Mouse (Mus musculus) heart, embryonic 16.5 days (tissue): ENCODE data around the gene Inpp5e. TPM values are rescaled to one million over a fixed set of nuclear protein-coding genes. Genes with fewer than 3 reads are reported as not detected.

Experiments used
- ATAC-seq: fragments of 200-750 bp; cut with Nextera tagmentation; replicated peaks from 2 replicates; pipeline ENCODE4 v1.8.0; 2017; ENCODE audit warnings: moderate number of reproducible peaks; ENCODE audit not compliant: insufficient read depth, low FRiP score; ENCODE audit errors: extremely low read depth
- H3K27ac ChIP-seq: fragments of 300-500 bp; sonication (generic); 2 replicates; pipeline ENCODE4 v1.5.1; 2014; ENCODE audit warnings: mild to moderate bottlenecking, low read length, control low read depth, moderate library complexity
- H3K27me3 ChIP-seq: fragments of 300-500 bp; sonication (generic); 2 replicates; pipeline ENCODE4 v1.6.1; 2014; ENCODE audit warnings: low read length, mixed read lengths; ENCODE audit not compliant: control insufficient read depth, insufficient read depth
- H3K36me3 ChIP-seq: fragments of 300-500 bp; sonication (generic); 2 replicates; pipeline ENCODE4 v1.6.1; 2014; ENCODE audit not compliant: control insufficient read depth, insufficient read depth
- H3K4me1 ChIP-seq: fragments of 300-500 bp; sonication (generic); 2 replicates; pipeline ENCODE4 v1.6.1; 2014; ENCODE audit warnings: low read length, mixed read lengths; ENCODE audit not compliant: control insufficient read depth, insufficient read depth
- H3K4me2 ChIP-seq: fragments of 300-500 bp; sonication (generic); 2 replicates; pipeline ENCODE4 v1.6.1; 2014; ENCODE audit warnings: low read depth, mild to moderate bottlenecking, control low read depth, low read length
- H3K4me3 ChIP-seq: fragments of 300-500 bp; sonication (generic); 2 replicates; pipeline ENCODE4 v1.5.1; 2014; ENCODE audit warnings: mild to moderate bottlenecking, control low read depth, low read length
- H3K9ac ChIP-seq: fragments of 300-500 bp; sonication (generic); 2 replicates; pipeline ENCODE4 v1.6.1; 2014; ENCODE audit warnings: low read length, control low read depth
- H3K9me3 ChIP-seq: fragments of 300-500 bp; sonication (generic); replicated peaks from 2 replicates; pipeline ENCODE4 v1.6.1; 2016; ENCODE audit warnings: low read length; ENCODE audit not compliant: control insufficient read depth
- WGBS: fragments of 180-500 bp; shearing (Covaris S2); extraction: QIAGEN DNeasy Blood & Tissue Kit; methylation state at CpG from one replicate; pipeline ENCODE4 v1.1.7; 2014; 5-methylcytosine and 5-hydroxymethylcytosine counted together
- polyA plus RNA-seq: library from polyadenylated mRNA; unstranded; fragments of >200 nt; fragmentation: Nextera tagmentation; extraction: Ambion mirVana; gene quantifications from 2 replicates; pipeline ENCODE4 v1.2.1, GENCODE M21; 2015

The Inpp5e gene
- polyA plus RNA-seq, 1 experiment from 2014 or later: 15.0 TPM

DNA sequence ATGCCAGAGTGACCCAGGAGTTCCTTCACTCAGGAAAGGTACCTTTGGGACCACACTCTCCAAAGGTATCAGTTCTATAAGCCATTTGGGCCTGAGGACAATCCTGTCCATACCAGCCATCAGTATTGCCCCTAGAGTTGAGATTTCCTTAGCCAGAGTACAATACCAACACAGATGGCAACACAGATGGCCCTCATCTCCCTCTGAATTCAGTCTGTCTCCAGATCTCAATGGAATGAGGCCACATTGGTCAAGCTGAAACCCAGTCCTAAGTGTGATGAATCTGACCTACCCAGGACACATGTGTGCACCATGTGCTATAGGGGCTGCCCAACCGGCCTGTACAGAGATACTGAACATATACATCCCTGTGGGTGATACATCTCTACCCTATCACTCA, 6.7 kb downstream of the Inpp5e start:
- WGBS: 87% methylated on average over 1 of the region's 1 CpGs
- Histone ChIP-seq H3K9ac (no peak overlapping the region), H3K27me3 (no peaks in the 10 kb centered on the region), H3K27ac (no peak overlapping the region), H3K4me1 (peaks cover 16% of the 10 kb centered on the region), H3K4me3 (no peak overlapping the region), H3K4me2 (no peak overlapping the region), H3K9me3 (no peaks in the 10 kb centered on the region), H3K36me3 (peaks cover 37% of the 10 kb centered on the region)
- ATAC-seq: no peak

DNA sequence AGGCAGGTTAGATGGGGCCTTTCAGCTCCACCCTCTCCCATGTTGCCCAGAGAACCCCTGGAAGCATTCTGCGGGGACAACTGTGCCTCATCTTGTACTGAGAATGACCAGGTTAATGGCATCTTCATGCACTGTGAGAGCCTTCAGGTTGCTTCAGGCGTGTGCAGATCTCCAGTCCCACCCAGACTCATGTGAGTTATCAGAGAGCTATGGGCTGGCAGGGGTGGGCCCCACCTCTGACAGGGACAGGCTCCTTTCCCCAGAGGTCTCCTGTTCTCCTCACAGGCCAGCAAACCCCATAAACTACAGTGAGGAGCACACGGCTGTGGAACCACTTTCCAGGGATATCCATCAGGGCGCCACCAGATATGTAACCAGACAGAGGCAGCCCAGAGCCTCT, 8.0 kb downstream of the Inpp5e start:
- 88% methylated on average over 4 of the region's 4 CpGs for whole genome bisulfite sequencing

DNA sequence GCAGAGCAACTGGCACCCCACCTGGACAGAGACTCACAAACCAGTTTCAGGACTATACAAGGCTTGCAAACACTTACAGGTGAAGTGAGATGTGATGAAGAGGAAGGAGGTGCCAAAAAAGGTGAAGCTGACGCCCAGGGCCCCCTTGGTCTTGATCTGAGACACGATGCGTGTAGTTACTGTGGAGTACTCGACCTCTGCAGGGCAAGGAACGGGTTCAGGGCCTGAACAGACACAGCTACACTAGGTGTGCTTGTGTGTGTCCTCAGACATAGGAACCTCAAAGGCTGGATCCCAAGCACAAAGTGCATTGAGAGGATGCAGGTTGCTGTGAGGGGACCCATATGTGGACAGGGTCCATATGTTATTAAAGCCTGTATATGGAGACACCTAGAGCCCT, 8.7 kb downstream of the Inpp5e start:
- Histone ChIP-seq H3K36me3 (peaks cover 53% of the 10 kb centered on the region), H3K4me3 (no peak overlapping the region), H3K4me2 (no peak overlapping the region), H3K4me1 (no peaks in the 10 kb centered on the region; the same call in none of the 2 replicates), H3K9me3 (no peaks in the 10 kb centered on the region), H3K9ac (no peak overlapping the region), H3K27ac (no peak overlapping the region), H3K27me3 (no peaks in the 10 kb centered on the region)
- 82% methylated on average over 5 of the region's 5 CpGs for WGBS
- ATAC-seq: no peak

More for the DNA sequence above, 8.0 kb downstream of the Inpp5e start:
- ATAC-seq: no peak
- no peak overlapping the region for H3K27ac ChIP-seq
- no peak overlapping the region for H3K4me2 ChIP-seq
- no peaks in the 10 kb centered on the region for H3K9me3 ChIP-seq
- peaks cover 46% of the 10 kb centered on the region for H3K36me3 ChIP-seq
- H3K4me1 ChIP-seq: peaks cover 3% of the 10 kb centered on the region
- H3K4me3 ChIP-seq: no peak overlapping the region
- no peak overlapping the region for H3K9ac ChIP-seq
- H3K27me3 ChIP-seq: no peaks in the 10 kb centered on the region

- 61% methylated on average over 5 of the region's 5 CpGs for WGBS
- Histone ChIP-seq H3K4me1 (no peaks in the 10 kb centered on the region; the same call in 1 of the 2 replicates), H3K9ac (no peak overlapping the region), H3K4me3 (no peak overlapping the region), H3K27ac (no peak overlapping the region), H3K27me3 (no peaks in the 10 kb centered on the region), H3K36me3 (peaks cover 59% of the 10 kb centered on the region), H3K9me3 (no peaks in the 10 kb centered on the region), H3K4me2 (no peak overlapping the region)
- ATAC-seq: no peak
These were observed 9.4 kb downstream of the Inpp5e start for GRCm38 (mm10) chr2:26399647-26400046.

GRCm38 (mm10) chr2:26398978-26399377, 10.0 kb downstream of the Inpp5e start:
- ATAC-seq: 0 out of 2 replicates have a peak, but pooled peaks have one; percentile 15
- no peak overlapping the region for H3K27ac ChIP-seq
- no peak overlapping the region for H3K4me3 ChIP-seq
- no peaks in the 10 kb centered on the region; the same call in 1 of the 2 replicates for H3K4me1 ChIP-seq
- no peaks in the 10 kb centered on the region for H3K9me3 ChIP-seq
- WGBS: 81% methylated on average over 8 of the region's 8 CpGs
- H3K27me3 ChIP-seq: no peaks in the 10 kb centered on the region
- H3K36me3 ChIP-seq: peaks cover 64% of the 10 kb centered on the region
- no peak overlapping the region for H3K4me2 ChIP-seq
- no peak overlapping the region for H3K9ac ChIP-seq

DNA sequence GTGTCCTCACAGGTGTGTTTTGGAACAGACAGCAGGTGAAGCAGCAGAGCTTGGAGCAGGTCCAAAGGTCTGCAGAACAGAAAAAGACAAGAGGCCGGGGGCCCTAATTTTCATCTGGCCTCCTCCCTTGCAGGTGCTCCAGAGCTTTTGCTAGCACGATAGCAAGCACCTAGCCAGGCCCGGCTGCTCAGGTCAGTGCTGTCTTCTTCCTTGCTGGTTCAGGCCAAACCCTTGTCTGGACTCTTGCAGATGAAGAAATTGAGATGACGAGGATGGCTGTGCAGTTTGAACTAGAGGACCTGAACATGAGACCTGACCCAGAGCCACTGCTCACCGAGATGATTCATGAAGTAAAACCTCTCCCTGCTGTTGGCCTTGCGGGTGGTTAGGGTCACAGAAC, 17.4 kb downstream of the Inpp5e start:
- 86% methylated on average over 6 of the region's 6 CpGs for WGBS
- ATAC-seq: no peak
- H3K4me3 ChIP-seq: no peak overlapping the region

DNA sequence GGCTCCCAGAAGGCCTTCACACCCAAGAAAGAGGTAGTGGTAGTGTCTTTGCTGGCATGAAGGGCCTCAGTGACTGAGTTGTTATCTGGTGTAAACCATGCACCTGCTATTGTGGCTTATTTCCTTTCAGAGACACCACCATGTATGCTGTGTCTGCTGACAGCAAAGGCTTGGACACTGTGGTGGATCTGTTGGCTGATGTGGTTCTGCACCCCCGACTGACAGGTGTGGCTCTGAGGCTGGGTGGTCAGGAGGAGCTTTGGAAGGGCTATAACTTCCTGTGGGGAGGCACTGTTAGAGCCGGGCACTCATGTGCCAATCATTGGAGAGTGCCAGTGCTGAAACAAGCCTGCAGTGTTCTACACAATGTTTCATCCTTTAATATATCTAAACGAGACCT, 18.0 kb downstream of the Inpp5e start:
- no peak overlapping the region for H3K9ac ChIP-seq
- no peaks in the 10 kb centered on the region for H3K9me3 ChIP-seq
- H3K27ac ChIP-seq: no peak overlapping the region
- peaks cover 54% of the 10 kb centered on the region for H3K36me3 ChIP-seq
- no peak for ATAC-seq
- H3K4me2 ChIP-seq: no peak overlapping the region
- no peak overlapping the region for H3K4me3 ChIP-seq
- 83% methylated on average over 3 of the region's 3 CpGs for WGBS
- H3K27me3 ChIP-seq: no peaks in the 10 kb centered on the region
- peaks cover 11% of the 10 kb centered on the region for H3K4me1 ChIP-seq

More for the DNA sequence above, 17.4 kb downstream of the Inpp5e start:
- no peaks in the 10 kb centered on the region for H3K27me3 ChIP-seq
- peaks cover 56% of the 10 kb centered on the region for H3K36me3 ChIP-seq
- H3K9ac ChIP-seq: no peak overlapping the region
- H3K4me2 ChIP-seq: no peak overlapping the region
- no peak overlapping the region for H3K27ac ChIP-seq
- peaks cover 11% of the 10 kb centered on the region for H3K4me1 ChIP-seq
- no peaks in the 10 kb centered on the region for H3K9me3 ChIP-seq

DNA sequence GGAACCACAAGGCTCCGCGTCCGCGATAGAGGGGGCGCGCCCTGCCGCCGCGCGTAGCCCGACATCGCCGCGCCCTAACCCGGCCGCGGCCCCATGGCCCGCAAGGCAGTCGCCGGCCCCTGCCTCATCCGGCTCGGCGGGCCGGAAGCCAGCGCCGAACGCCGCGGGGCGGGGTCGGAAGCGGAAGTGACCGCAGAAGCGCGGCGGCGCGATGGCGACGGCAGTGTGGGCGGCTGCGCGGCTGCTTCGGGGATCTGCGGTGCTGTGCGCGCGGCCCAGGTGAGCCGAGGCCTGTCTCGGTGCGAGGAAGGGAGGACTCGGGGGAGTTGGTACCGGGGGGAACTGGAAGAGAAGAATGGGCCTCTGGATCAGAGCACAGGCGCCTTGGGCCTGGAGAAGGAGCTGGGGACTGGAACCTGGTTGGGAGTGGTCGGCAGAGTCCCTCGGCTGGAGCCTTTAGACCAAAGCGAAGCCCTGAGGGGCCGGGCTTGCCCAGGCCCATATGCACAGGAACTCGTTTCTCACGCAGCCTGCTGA, 19.8 kb downstream of the Inpp5e start, which contains the start of the genes Entr1 and Pmpca:
Entr1 (minus strand) TSS at position 163 of the 537 bp plus-strand sequence.
Pmpca (plus strand) TSS at position 186 of the 537 bp plus-strand sequence.
- peak within 1 kb of the TSS; percentile 94 for H3K4me2 ChIP-seq
- peak within 1 kb of the TSS; percentile 43; the same call in 1 of the 2 replicates for H3K27ac ChIP-seq
- ATAC-seq: peak; percentile 87
- no peaks in the 10 kb centered on the region for H3K9me3 ChIP-seq
- H3K36me3 ChIP-seq: peaks cover 52% of the 10 kb centered on the region
- H3K27me3 ChIP-seq: no peaks in the 10 kb centered on the region
- H3K4me3 ChIP-seq: peak within 1 kb of the TSS; percentile 92
- WGBS: under 1% methylated on average over 60 of the region's 60 CpGs
- peaks cover 11% of the 10 kb centered on the region for H3K4me1 ChIP-seq
- H3K9ac ChIP-seq: peak within 1 kb of the TSS; percentile 90

GRCm38 (mm10) chr2:26388682-26389153, 20.3 kb downstream of the Inpp5e start:
- under 1% methylated on average over 45 of the region's 45 CpGs for WGBS
- ATAC-seq: peak; percentile 39
- no peaks in the 10 kb centered on the region for H3K9me3 ChIP-seq

More at GRCm38 (mm10) chr2:26388682-26389153, 20.3 kb downstream of the Inpp5e start:
- H3K27ac ChIP-seq: peak overlapping the region; percentile 41; the same call in 1 of the 2 replicates
- peaks cover 53% of the 10 kb centered on the region for H3K36me3 ChIP-seq
- H3K27me3 ChIP-seq: no peaks in the 10 kb centered on the region
- peaks cover 11% of the 10 kb centered on the region for H3K4me1 ChIP-seq
- H3K4me2 ChIP-seq: peak overlapping the region; percentile 94
- peak overlapping the region; percentile 90 for H3K9ac ChIP-seq
- H3K4me3 ChIP-seq: peak overlapping the region; percentile 92
